Mouse (Mus musculus) left cerebral cortex, adult 2 months (tissue): Measurements from ENCODE around the gene Ift122. TPM values are rescaled to one million over a fixed set of nuclear protein-coding genes. Genes with fewer than 3 reads are reported as not detected.

Source experiments
- DNase-seq, 2 experiments: peaks; one replicate each; pipeline ENCODE4 v3.0.0; 2021 to 2022; ENCODE audit warnings: low spot score in 2 of 2, mixed read lengths in 1 of 2; ENCODE audit errors: extremely low spot score in 1 of 2
- H3K27ac ChIP-seq: fragments of 200-600 bp; 2 replicates; pipeline ENCODE4 v1.8.1; 2022
- H3K4me3 ChIP-seq: fragments of 200-600 bp; 2 replicates; pipeline ENCODE4 v1.8.1; 2022
- CTCF ChIP-seq: fragments of 200-600 bp; IDR thresholded peaks from 2 replicates; pipeline ENCODE4 v1.8.1; 2022; ENCODE audit warnings: antibody characterized with exemption, mild to moderate bottlenecking, moderate library complexity
- intact Hi-C: fragments of 180-260 bp; cut with DNase I; formaldehyde crosslinking; loops from one replicate; pipeline ENCODE4 v1.15.1; 2025
- long read RNA-seq, 2 experiments: library from polyadenylated mRNA; stranded (forward); transcript quantifications; one replicate each; pipeline ENCODE4 v2.0.0; 2021; ENCODE audit warnings: borderline mapping rate in 2 of 2
- total RNA-seq, 2 experiments: library from RNA; stranded (reverse); gene quantifications; 2 replicates each; pipeline ENCODE4 v1.2.3; 2021

Gene Ift122
- 10 to 100 TPM; 31.1 to 32.7 TPM for total RNA-seq
- long read RNA-seq, experiment 1, full-length matches to known transcripts = 54 of 82 reads
- long read RNA-seq, experiment 1, partial matches to known transcripts = 14 of 82 reads
- long read RNA-seq, experiment 1, other reads (novel, unspliced or antisense) = 14 of 82 reads
- long read RNA-seq, experiment 2, full-length matches to known transcripts = 42 of 66 reads
- long read RNA-seq, experiment 2, partial matches to known transcripts = 14 of 66 reads
- long read RNA-seq, experiment 2, other reads (novel, unspliced or antisense) = 10 of 66 reads

- peak; percentile 46 for TF ChIP-seq CTCF
- intact Hi-C loops = loop anchor here (2.0 to 5.0 kb wide), 2 partner anchors 38 to 139 kb away; no protein-coding TSS in a partner anchor
- H3K4me3 ChIP-seq = peak within 1 kb of the TSS; percentile 56
- peak; percentile 97 to 99 for DNase-seq
- H3K27ac ChIP-seq = peak within 1 kb of the TSS; percentile 86
Observed at GRCm38 (mm10) chr6:115853091-115853813, at the start of gene Ift122, which contains the start of gene Mbd4. Gene Ift122, plus strand, starts transcription at chr6:115853470. Gene Mbd4, minus strand, starts transcription at chr6:115853371.

- Histone ChIP-seq H3K4me3 (no peak overlapping the region), H3K27ac (no peak overlapping the region)
- peak; percentile 77 for TF ChIP-seq CTCF
- peak; percentile 60 to 69 for DNase-seq
- intact Hi-C loops = loop anchor here (5.0 kb wide), 2 partner anchors 76 to 126 kb away; partner anchors contain the start of gene Raf1
Observed at GRCm38 (mm10) chr6:115803541-115804382, 49.5 kb upstream of the Ift122 start.

GRCm38 (mm10) chr6:115804432-115805192 lies 48.7 kb upstream of the Ift122 start:
- no peak overlapping the region for H3K27ac ChIP-seq
- intact Hi-C loops = loop anchor here (5.0 kb wide), 2 partner anchors 77 to 127 kb away; partner anchors contain the start of gene Raf1
- no peak for DNase-seq
- TF ChIP-seq CTCF = no peak
- H3K4me3 ChIP-seq = no peak overlapping the region

GRCm38 (mm10) chr6:115807464-115808195 lies 45.6 kb upstream of the Ift122 start:
- no peak for DNase-seq
- H3K4me3 ChIP-seq = peak overlapping the region; percentile 86
- intact Hi-C loops = loop anchor here (1.0 kb wide), 1 partner anchor 206 kb away; the partner anchor contains the start of gene Mkrn2
- H3K27ac ChIP-seq = peak overlapping the region; percentile 98
- no peak for TF ChIP-seq CTCF

- no peak for DNase-seq
- Histone ChIP-seq H3K27ac (peak overlapping the region; percentile 98), H3K4me3 (peak overlapping the region; percentile 86)
- intact Hi-C loops = loop anchor here (1.0 kb wide), 1 partner anchor 207 kb away; the partner anchor contains the start of gene Mkrn2
- no peak for TF ChIP-seq CTCF
Observed at GRCm38 (mm10) chr6:115808196-115808487, 45.1 kb upstream of the Ift122 start.

GRCm38 (mm10) chr6:115808488-115809231 lies 44.6 kb upstream of the Ift122 start, which contains the start of gene Rpl32:
Gene Rpl32, minus strand, starts transcription at chr6:115808747.
- Histone ChIP-seq H3K4me3 (peak within 1 kb of the TSS; percentile 86), H3K27ac (peak within 1 kb of the TSS; percentile 98)
- intact Hi-C loops = loop anchor here (1.0 kb wide), 1 partner anchor 207 kb away; the partner anchor contains the start of gene Mkrn2
- peak; percentile 85 to 86 for DNase-seq
- TF ChIP-seq CTCF = peak; percentile 66

- no peak for TF ChIP-seq CTCF
- intact Hi-C loops = no loop called here
- DNase-seq = no peak
- no peak overlapping the region for H3K27ac ChIP-seq
- no peak overlapping the region for H3K4me3 ChIP-seq
Observed at GRCm38 (mm10) chr6:115811606-115812005, 41.7 kb upstream of the Ift122 start.

- Histone ChIP-seq H3K4me3 (no peak overlapping the region), H3K27ac (no peak overlapping the region)
- TF ChIP-seq CTCF = peak; percentile 68
- peak; percentile 35 to 59 for DNase-seq
- intact Hi-C loops = no loop called here
Observed at GRCm38 (mm10) chr6:115814104-115814503, 39.2 kb upstream of the Ift122 start.

- TF ChIP-seq CTCF = no peak
- no peak overlapping the region for H3K4me3 ChIP-seq
- intact Hi-C loops = no loop called here
- no peak overlapping the region for H3K27ac ChIP-seq
- DNase-seq = no peak
Observed at GRCm38 (mm10) chr6:115815041-115815440, 38.2 kb upstream of the Ift122 start.

- no peak for TF ChIP-seq CTCF
- DNase-seq = no peak
- Histone ChIP-seq H3K27ac (no peak overlapping the region), H3K4me3 (no peak overlapping the region)
- intact Hi-C loops = no loop called here
Observed at GRCm38 (mm10) chr6:115818129-115818528, 35.1 kb upstream of the Ift122 start.
